Mouse (Mus musculus): ENCODE results near the gene Dennd1a.

GRCm38 (mm10) chr2:37925413-37926132 is 361.6 kb downstream of the Dennd1a start:
- TF ChIP-seq CTCF (IDR thresholded peaks at IDR 0.05; ENCODE audit: low read depth, low read length) (no peak), POLR2A (IDR thresholded peaks at IDR 0.05; ENCODE audit: insufficient read depth, low read length) (no peak)

All from ES-Bruce4 (cell line).